In genomic region chr9:13509751-13510150, GRCm38 (mm10) we compare ENCODE assay signal across 12 mouse cellular contexts.
DNase-seq lines count a peak whose midpoint lies in the region; ATAC-seq lines count a peak whose summit lies in the region.
"Had no signal": no experiment of that assay in that cellular context is flagged by ENCODE, and none has a peak within 500 bp of the region (broad histone marks: within the 10 kb centered on the region; RNA-seq: fewer than 3 reads in every experiment).

No protein-coding gene starts in this region.

- no peak overlapping the region for H3K4me3 ChIP-seq in forebrain, embryonic 14.5 days (ENCODE audit: low read depth, low read length)
- no peak overlapping the region for H3K4me3 ChIP-seq in forebrain, embryonic 11.5 days (ENCODE audit: low read depth, low read length)
- no peak overlapping the region for H3K4me3 ChIP-seq in midbrain, embryonic 13.5 days (replicated peaks)
- no peak overlapping the region for H3K4me3 ChIP-seq in midbrain, embryonic 16.5 days (ENCODE audit: low read depth, low read length)
- H3K4me3 ChIP-seq: intestine, embryonic 15.5 days; liver, embryonic 15.5 days; myocyte had no signal

- DNase-seq in forebrain, embryonic 14.5 days (ENCODE audit: low spot score), result no peak
- no peak for DNase-seq in forebrain, embryonic 11.5 days (ENCODE audit: low spot score)
- peak; percentile 83 for DNase-seq in cerebellum, postnatal 14 days
- peak; percentile 72 to 74 for DNase-seq in spleen, postnatal 36 days (ENCODE audit: low spot score in 2 of 2)
- no peak for DNase-seq in layer of hippocampus, postnatal 25 days (ENCODE audit: extremely low spot score in 1 of 2, low spot score in 1 of 2)
- no peak for DNase-seq in layer of hippocampus, postnatal 36 days

- H3K9ac ChIP-seq in forebrain, embryonic 14.5 days (ENCODE audit: low read length), result no peak overlapping the region
- H3K9ac ChIP-seq in forebrain, embryonic 11.5 days (ENCODE audit: low read length), result no peak overlapping the region
- H3K9ac ChIP-seq in midbrain, embryonic 13.5 days (replicated peaks), result no peak overlapping the region
- H3K9ac ChIP-seq in midbrain, embryonic 16.5 days (ENCODE audit: low read depth, low read length), result no peak overlapping the region
- H3K9ac ChIP-seq: intestine, embryonic 15.5 days; liver, embryonic 15.5 days had no signal

- H3K27ac ChIP-seq in forebrain, embryonic 14.5 days (ENCODE audit: low read depth, low read length), result no peak overlapping the region
- no peak overlapping the region for H3K27ac ChIP-seq in forebrain, embryonic 11.5 days (ENCODE audit: low read depth, low read length)
- no peak overlapping the region for H3K27ac ChIP-seq in midbrain, embryonic 13.5 days
- H3K27ac ChIP-seq in midbrain, embryonic 16.5 days (ENCODE audit: low read length), result no peak overlapping the region
- H3K27ac ChIP-seq: intestine, embryonic 15.5 days; liver, embryonic 15.5 days; macrophage had no signal

- no peaks in the 10 kb centered on the region for H3K27me3 ChIP-seq in forebrain, embryonic 14.5 days (replicated peaks; ENCODE audit: control insufficient read depth, insufficient read depth, low read length)
- H3K27me3 ChIP-seq in forebrain, embryonic 11.5 days (ENCODE audit: control insufficient read depth, insufficient read depth, low read length), result no peaks in the 10 kb centered on the region
- no peaks in the 10 kb centered on the region for H3K27me3 ChIP-seq in midbrain, embryonic 13.5 days
- no peaks in the 10 kb centered on the region for H3K27me3 ChIP-seq in midbrain, embryonic 16.5 days (ENCODE audit: control insufficient read depth, insufficient read depth, low read depth, low read length)
- H3K27me3 ChIP-seq: intestine, embryonic 15.5 days; liver, embryonic 15.5 days had no signal

- H3K4me2 ChIP-seq in forebrain, embryonic 14.5 days (ENCODE audit: low read length), result no peak overlapping the region
- H3K4me2 ChIP-seq in forebrain, embryonic 11.5 days (ENCODE audit: low read depth, low read length, severe bottlenecking), result no peak overlapping the region
- no peak overlapping the region for H3K4me2 ChIP-seq in midbrain, embryonic 13.5 days (replicated peaks)
- H3K4me2 ChIP-seq in midbrain, embryonic 16.5 days (ENCODE audit: low read length), result no peak overlapping the region
- H3K4me2 ChIP-seq: intestine, embryonic 15.5 days; liver, embryonic 15.5 days had no signal

- no peaks in the 10 kb centered on the region for H3K4me1 ChIP-seq in forebrain, embryonic 14.5 days (ENCODE audit: control insufficient read depth, insufficient read depth, low read length)
- H3K4me1 ChIP-seq in forebrain, embryonic 11.5 days (replicated peaks; ENCODE audit: control insufficient read depth, insufficient read depth, low read length), result no peaks in the 10 kb centered on the region
- H3K4me1 ChIP-seq in midbrain, embryonic 13.5 days (replicated peaks), result peaks cover 7% of the 10 kb centered on the region
- 0 out of 2 replicates have a peak, but pooled peaks cover 3% of the 10 kb centered on the region for H3K4me1 ChIP-seq in midbrain, embryonic 16.5 days (ENCODE audit: control insufficient read depth, insufficient read depth, low read length)
- H3K4me1 ChIP-seq: intestine, embryonic 15.5 days; liver, embryonic 15.5 days had no signal

- ATAC-seq in forebrain, embryonic 14.5 days, result 0 out of 2 replicates have a peak, but pooled peaks have one; percentile 10
- ATAC-seq in forebrain, embryonic 11.5 days (replicated peaks; ENCODE audit: low FRiP score), result no peak; the same call in 1 of the 2 replicates
- ATAC-seq in midbrain, embryonic 13.5 days, result peak; percentile 45; the same call in 1 of the 2 replicates
- no peak for ATAC-seq in midbrain, embryonic 16.5 days
- ATAC-seq: intestine, embryonic 15.5 days had no signal

- H3K36me3 ChIP-seq in forebrain, embryonic 14.5 days (ENCODE audit: control insufficient read depth, insufficient read depth, low read length), result no peaks in the 10 kb centered on the region
- H3K36me3 ChIP-seq in forebrain, embryonic 11.5 days (ENCODE audit: control insufficient read depth, insufficient read depth, low read length), result no peaks in the 10 kb centered on the region
- no peaks in the 10 kb centered on the region for H3K36me3 ChIP-seq in midbrain, embryonic 13.5 days
- no peaks in the 10 kb centered on the region for H3K36me3 ChIP-seq in midbrain, embryonic 16.5 days (ENCODE audit: control insufficient read depth, insufficient read depth, low read length)
- H3K36me3 ChIP-seq: intestine, embryonic 15.5 days; liver, embryonic 15.5 days had no signal

- 76% methylated on average over 6 of the region's 6 CpGs for WGBS in forebrain, embryonic 14.5 days
- WGBS in forebrain, embryonic 11.5 days, result 78% methylated on average over 6 of the region's 6 CpGs
- 78% methylated on average over 6 of the region's 6 CpGs for WGBS in midbrain, embryonic 13.5 days
- WGBS in midbrain, embryonic 16.5 days, result 70% methylated on average over 6 of the region's 6 CpGs

- H3K9me3 ChIP-seq in forebrain, embryonic 14.5 days (replicated peaks; ENCODE audit: control insufficient read depth, low read length), result no peaks in the 10 kb centered on the region
- H3K9me3 ChIP-seq in forebrain, embryonic 11.5 days (ENCODE audit: control insufficient read depth, low read length), result no peaks in the 10 kb centered on the region
- H3K9me3 ChIP-seq in midbrain, embryonic 13.5 days, result no peaks in the 10 kb centered on the region
- no peaks in the 10 kb centered on the region for H3K9me3 ChIP-seq in midbrain, embryonic 16.5 days (replicated peaks; ENCODE audit: control insufficient read depth, low read length, poor library complexity, severe bottlenecking)
- H3K9me3 ChIP-seq: intestine, embryonic 15.5 days; liver, embryonic 15.5 days had no signal

Comparison
In these comparisons a context has a peak if more than half of its experiments do, and no peak if none do; other contexts are left out.
1. ATAC-seq: peak in forebrain, embryonic 14.5 days (single experiment) and midbrain, embryonic 13.5 days (single experiment); none in forebrain, embryonic 11.5 days (single experiment) and midbrain, embryonic 16.5 days (single experiment).
2. DNase-seq: peak in cerebellum, postnatal 14 days (2 of 2) and spleen, postnatal 36 days (2 of 2); none in forebrain, embryonic 14.5 days (single experiment), forebrain, embryonic 11.5 days (single experiment), layer of hippocampus, postnatal 25 days (0 of 2) and layer of hippocampus, postnatal 36 days (0 of 2).